ENCODE assay signal across 24 mouse cellular contexts in the genomic region with DNA sequence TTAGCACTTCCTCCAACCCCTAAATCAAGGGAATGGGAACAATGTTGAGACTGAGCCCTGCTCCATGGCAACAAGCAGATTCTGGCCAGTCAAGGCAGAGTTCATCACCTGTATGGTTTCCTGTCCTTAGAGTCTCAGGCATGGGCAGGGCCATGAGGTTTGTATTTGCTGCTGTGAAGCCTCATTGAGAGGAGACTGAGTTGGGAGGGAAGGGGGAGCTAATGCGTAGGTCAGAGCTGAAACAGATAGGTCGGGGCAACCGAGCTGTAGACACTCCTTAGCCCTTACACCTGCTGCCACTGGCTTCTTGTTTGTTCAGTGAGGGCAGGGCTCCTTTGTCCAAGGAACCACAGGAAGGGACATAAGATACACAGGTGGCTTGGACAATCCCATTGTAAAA.
"Had no signal": no experiment of that assay in that cellular context is flagged by ENCODE, and none has a peak within 500 bp of the region (broad histone marks: within the 10 kb centered on the region; RNA-seq: fewer than 3 reads in every experiment).

No protein-coding gene starts in this region.

- H3K27me3 ChIP-seq: embryonic facial prominence, embryonic 12.5 days; embryonic facial prominence, embryonic 15.5 days; forebrain, embryonic 12.5 days; forebrain, embryonic 13.5 days; forebrain, embryonic 15.5 days had no signal

- H3K4me3 ChIP-seq: embryonic facial prominence, embryonic 10.5 days; embryonic facial prominence, embryonic 12.5 days; embryonic facial prominence, embryonic 13.5 days; embryonic facial prominence, embryonic 15.5 days; erythroblast, embryonic 14.5 days; forebrain, embryonic 10.5 days; forebrain, embryonic 12.5 days; forebrain, embryonic 13.5 days; forebrain, embryonic 15.5 days; gastrocnemius, adult 2 months; heart, adult 2 months; heart, embryonic 10.5 days had no signal

- DNase-seq: cerebellum, adult 9-11 months; cerebellum, postnatal 10 days; cerebellum, postnatal 14 days; cerebellum, postnatal 25 days; embryo, embryonic 11 days; forebrain, postnatal 0 days; gastrocnemius, adult 2 months; gastrocnemius, postnatal 10 days; gastrocnemius, postnatal 14 days; gastrocnemius, postnatal 25 days; gastrocnemius, postnatal 36 days; heart, adult 11 months; heart, adult 18-20 months; heart, adult 2 months had no signal

- H3K27ac ChIP-seq: embryonic facial prominence, embryonic 10.5 days; embryonic facial prominence, embryonic 12.5 days; embryonic facial prominence, embryonic 13.5 days; embryonic facial prominence, embryonic 15.5 days; forebrain, embryonic 10.5 days; forebrain, embryonic 12.5 days; forebrain, embryonic 13.5 days; forebrain, embryonic 15.5 days; gastrocnemius, adult 2 months; heart, adult 2 months; heart, embryonic 10.5 days had no signal

- H3K4me1 ChIP-seq: embryonic facial prominence, embryonic 10.5 days; embryonic facial prominence, embryonic 12.5 days; embryonic facial prominence, embryonic 13.5 days; embryonic facial prominence, embryonic 15.5 days; forebrain, embryonic 15.5 days had no signal
